Mouse (Mus musculus) forelimb bud, embryonic 11.5 days (tissue): Measurements from ENCODE around the gene 2310061N02Rik.
"Not testable (repeated sequence)": the region's sequence is repeated elsewhere in the genome, so short reads cannot be mapped to it uniquely, and the experiment has no call there.

Source experiments
- DNase-seq: peaks from one replicate; pipeline ENCODE4 v3.0.0-alpha.2; 2012; ENCODE audit warnings: low read depth, low spot score

Gene 2310061N02Rik

GRCm38 (mm10) chr16:88707496-88708012 lies at the start of gene 2310061N02Rik:
Gene 2310061N02Rik (minus strand): TSS chr16:88707962.
- no peak for DNase-seq

- DNase-seq: not testable (repeated sequence)
Observed at GRCm38 (mm10) chr16:88751535-88751934, 43.8 kb upstream of the 2310061N02Rik start, which contains the start of gene Krtap13. Gene Krtap13 (minus strand): TSS chr16:88751635.

GRCm38 (mm10) chr16:88747943-88748342 lies 40.2 kb upstream of the 2310061N02Rik start:
- DNase-seq: no peak

GRCm38 (mm10) chr16:88744750-88745340 lies 37.1 kb upstream of the 2310061N02Rik start:
- DNase-seq: no peak

GRCm38 (mm10) chr16:88735391-88735790 lies 27.6 kb upstream of the 2310061N02Rik start:
- DNase-seq: no peak

- DNase-seq: no peak
Observed at GRCm38 (mm10) chr16:88728812-88729275, 21.1 kb upstream of the 2310061N02Rik start, which contains the start of gene Krtap13-1. Gene Krtap13-1 (plus strand): TSS chr16:88728862.

- DNase-seq: no peak
Observed at GRCm38 (mm10) chr16:88720031-88720430, 12.3 kb upstream of the 2310061N02Rik start.

GRCm38 (mm10) chr16:88716549-88716948 lies 8.8 kb upstream of the 2310061N02Rik start:
- no peak for DNase-seq

- no peak for DNase-seq
Observed at GRCm38 (mm10) chr16:88711245-88711644, 3.5 kb upstream of the 2310061N02Rik start.

- DNase-seq: no peak
Observed at GRCm38 (mm10) chr16:88710757-88711156, 3.0 kb upstream of the 2310061N02Rik start.

GRCm38 (mm10) chr16:88701072-88701864 lies 6.5 kb downstream of the 2310061N02Rik start:
- DNase-seq: peak; percentile 45

- DNase-seq: no peak
Observed at GRCm38 (mm10) chr16:88696256-88696655, 11.5 kb downstream of the 2310061N02Rik start.

GRCm38 (mm10) chr16:88681282-88681681 lies 26.5 kb downstream of the 2310061N02Rik start:
- no peak for DNase-seq

- DNase-seq: no peak
Observed at GRCm38 (mm10) chr16:88679099-88679498, 28.7 kb downstream of the 2310061N02Rik start.

GRCm38 (mm10) chr16:88671571-88671970 lies 36.2 kb downstream of the 2310061N02Rik start, which contains the start of gene Krtap27-1:
Gene Krtap27-1 (minus strand): TSS chr16:88671671.
- no peak for DNase-seq

- DNase-seq: no peak
Observed at GRCm38 (mm10) chr16:88657426-88657825, 50.3 kb downstream of the 2310061N02Rik start.
